Mouse (Mus musculus) bone marrow macrophage, adult 2 months (primary cell): Measurements from ENCODE around the gene Pgm1. TPM values are rescaled to one million over a fixed set of nuclear protein-coding genes. Genes with fewer than 3 reads are reported as not detected.

Source experiments
- H3K27ac ChIP-seq: 2 replicates; pipeline ENCODE4 v1.5.1; 2012; ENCODE audit warnings: low read depth, low read length; ENCODE audit not compliant: insufficient read depth
- H3K4me1 ChIP-seq: 2 replicates; pipeline ENCODE4 v1.6.1; 2012; ENCODE audit warnings: low read length; ENCODE audit not compliant: control insufficient read depth, insufficient read depth
- H3K4me3 ChIP-seq: 2 replicates; pipeline ENCODE4 v1.5.1; 2012; ENCODE audit warnings: mild to moderate bottlenecking, low read length, moderate library complexity; ENCODE audit not compliant: insufficient read depth
- CTCF ChIP-seq: IDR thresholded peaks from 2 replicates; pipeline ENCODE4 v1.5.1; 2012; ENCODE audit warnings: low read depth, mild to moderate bottlenecking, low read length, moderate library complexity
- POLR2A ChIP-seq: IDR thresholded peaks from 2 replicates; pipeline ENCODE4 v1.6.1; 2012; ENCODE audit warnings: mild to moderate bottlenecking, low read depth, low read length, borderline replicate concordance
- polyA plus RNA-seq: library from polyadenylated mRNA; stranded (reverse); fragments of >200 nt; gene quantifications from 2 replicates; pipeline ENCODE4 v1.2.4, GENCODE M21; 2012; ENCODE audit not compliant: missing spikeins, insufficient read depth, insufficient read length

Pgm1 gene
- polyA plus RNA-seq, 1 experiment: 18.2 TPM

GRCm38 (mm10) chr4:99974375-99974774 is 45.2 kb downstream of the Pgm1 start:
- no peak for TF ChIP-seq CTCF
- TF ChIP-seq POLR2A: no peak
- no peak overlapping the region for H3K4me3 ChIP-seq
- peaks cover 13% of the 10 kb centered on the region for H3K4me1 ChIP-seq
- H3K27ac ChIP-seq: no peak overlapping the region

GRCm38 (mm10) chr4:99979326-99979725 is 50.1 kb downstream of the Pgm1 start:
- H3K27ac ChIP-seq: no peak overlapping the region
- H3K4me3 ChIP-seq: no peak overlapping the region
- TF ChIP-seq CTCF: no peak
- TF ChIP-seq POLR2A: no peak
- no peaks in the 10 kb centered on the region for H3K4me1 ChIP-seq

DNA sequence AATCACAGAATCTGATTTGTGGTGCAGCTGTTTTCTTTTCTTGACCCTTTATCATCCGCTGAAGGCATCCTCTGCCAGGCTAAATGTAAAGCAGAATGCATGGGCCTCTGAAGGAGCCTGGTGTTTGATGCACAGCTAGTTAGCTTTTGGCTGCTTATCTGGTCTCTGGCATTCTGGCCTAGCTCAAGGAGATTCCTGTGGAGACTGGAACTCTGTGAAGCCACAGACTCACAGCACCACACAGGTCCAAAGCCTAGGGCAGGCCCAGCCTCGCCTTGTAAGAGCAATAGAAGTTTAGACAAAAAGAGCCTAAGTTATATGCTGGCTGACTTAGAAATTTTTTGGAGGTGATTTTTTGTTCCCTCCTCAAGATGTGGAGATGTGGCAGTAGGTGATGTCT is 52.0 kb downstream of the Pgm1 start:
- Histone ChIP-seq H3K4me3 (no peak overlapping the region), H3K4me1 (no peaks in the 10 kb centered on the region), H3K27ac (no peak overlapping the region)
- TF ChIP-seq CTCF (no peak), POLR2A (no peak)

- TF ChIP-seq POLR2A: no peak
- TF ChIP-seq CTCF: no peak
- H3K4me1 ChIP-seq: no peaks in the 10 kb centered on the region
- H3K4me3 ChIP-seq: no peak overlapping the region
- H3K27ac ChIP-seq: no peak overlapping the region
These were observed 54.6 kb downstream of the Pgm1 start for GRCm38 (mm10) chr4:99983652-99984368.

DNA sequence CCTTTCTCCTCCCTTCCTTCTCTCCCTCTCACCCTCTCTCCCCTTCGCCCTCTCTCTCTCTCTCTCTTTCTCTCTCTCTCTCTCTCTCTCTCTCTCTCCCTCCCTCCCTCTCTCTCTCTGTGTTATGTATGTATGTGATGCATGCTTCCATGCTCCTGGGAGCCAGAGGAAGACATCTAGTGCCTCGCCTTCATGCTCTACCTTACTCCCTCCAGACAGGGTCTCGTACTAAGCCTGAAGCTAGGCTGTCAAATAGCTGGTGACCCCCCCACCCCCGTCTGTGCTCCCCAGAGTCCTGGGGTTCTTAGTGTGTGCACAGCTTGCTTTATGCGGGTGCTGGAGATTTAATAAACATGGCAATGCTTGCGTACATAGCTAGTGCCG is 55.1 kb downstream of the Pgm1 start:
- no peaks in the 10 kb centered on the region for H3K4me1 ChIP-seq
- no peak overlapping the region for H3K27ac ChIP-seq
- TF ChIP-seq POLR2A: no peak
- no peak for TF ChIP-seq CTCF
- H3K4me3 ChIP-seq: no peak overlapping the region

- TF ChIP-seq CTCF: no peak
- no peak for TF ChIP-seq POLR2A
- H3K4me3 ChIP-seq: no peak overlapping the region
- H3K4me1 ChIP-seq: no peaks in the 10 kb centered on the region
- no peak overlapping the region for H3K27ac ChIP-seq
These were observed 55.9 kb downstream of the Pgm1 start for GRCm38 (mm10) chr4:99985086-99985485.

- H3K4me1 ChIP-seq: no peaks in the 10 kb centered on the region
- TF ChIP-seq CTCF: no peak
- no peak for TF ChIP-seq POLR2A
These were observed 56.4 kb downstream of the Pgm1 start for GRCm38 (mm10) chr4:99985631-99986030.

GRCm38 (mm10) chr4:99986609-99987008 is 57.4 kb downstream of the Pgm1 start:
- Histone ChIP-seq H3K4me1 (no peaks in the 10 kb centered on the region), H3K27ac (no peak overlapping the region), H3K4me3 (no peak overlapping the region)
- no peak for TF ChIP-seq POLR2A
- no peak for TF ChIP-seq CTCF

More at GRCm38 (mm10) chr4:99985631-99986030, 56.4 kb downstream of the Pgm1 start:
- H3K27ac ChIP-seq: no peak overlapping the region
- H3K4me3 ChIP-seq: no peak overlapping the region

- no peak for TF ChIP-seq CTCF
- TF ChIP-seq POLR2A: no peak
- Histone ChIP-seq H3K4me1 (no peaks in the 10 kb centered on the region), H3K27ac (no peak overlapping the region), H3K4me3 (no peak overlapping the region)
These were observed 59.6 kb downstream of the Pgm1 start for GRCm38 (mm10) chr4:99988771-99989170.

- Histone ChIP-seq H3K4me3 (no peak overlapping the region), H3K27ac (no peak overlapping the region), H3K4me1 (no peaks in the 10 kb centered on the region)
- no peak for TF ChIP-seq CTCF
These were observed 71.8 kb downstream of the Pgm1 start for GRCm38 (mm10) chr4:100000971-100001370.
